Mouse (Mus musculus) kidney, adult 18-20 months (tissue): ENCODE measurements around the gene Bbs4.
A peak's percentile ranks its signal among the peaks of the same experiment; 100 is the strongest.
"Not testable (repeated sequence)": the region's sequence is repeated elsewhere in the genome, so short reads cannot be mapped to it uniquely, and the experiment has no call there.

Experiments used
- DNase-seq: peaks from one replicate; pipeline ENCODE4 v3.0.0; 2021

Gene Bbs4

DNA sequence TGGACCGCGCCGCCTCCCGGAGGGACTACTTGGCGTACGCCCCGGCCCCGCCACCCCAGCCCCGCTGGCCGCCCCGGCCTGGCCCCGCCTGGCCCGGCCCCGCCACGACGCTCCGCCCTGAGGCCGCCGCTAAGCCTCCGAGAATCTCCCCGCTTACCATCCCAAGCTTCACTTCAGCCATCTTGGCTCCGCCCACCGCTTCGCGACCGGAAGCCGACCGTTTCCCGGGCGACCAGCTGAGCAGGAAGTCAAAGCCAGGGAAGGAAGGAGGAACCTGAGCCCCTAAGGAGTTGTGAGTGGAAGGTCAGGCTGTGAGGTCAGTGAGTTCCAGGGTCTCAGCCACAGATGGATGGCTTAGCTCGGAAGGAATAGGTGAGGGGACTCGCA is at the start of gene Bbs4:
Gene Bbs4, minus strand, starts transcription at position 256 of the 387 bp plus-strand sequence.
- DNase-seq = peak; percentile 93

DNA sequence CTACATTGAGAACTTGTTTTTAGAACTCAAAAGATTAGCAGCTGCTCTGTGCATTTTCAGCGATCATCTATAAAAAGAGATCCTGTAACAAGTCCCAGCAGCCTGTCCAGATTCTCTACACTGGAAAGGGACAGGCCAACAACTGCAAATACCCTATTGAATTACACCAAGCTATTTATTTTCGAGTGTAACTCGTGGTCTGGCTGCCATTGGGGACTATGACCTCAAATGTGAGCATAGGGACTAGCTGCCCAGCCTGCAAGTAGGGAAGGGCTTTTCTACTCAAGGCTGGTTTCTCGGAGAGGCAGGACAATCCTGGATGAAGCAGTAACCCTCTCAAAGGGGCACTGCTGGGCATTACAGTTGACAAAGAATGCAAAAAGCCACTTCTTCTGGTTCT is 35.8 kb upstream of the Bbs4 start:
- no peak for DNase-seq

DNA sequence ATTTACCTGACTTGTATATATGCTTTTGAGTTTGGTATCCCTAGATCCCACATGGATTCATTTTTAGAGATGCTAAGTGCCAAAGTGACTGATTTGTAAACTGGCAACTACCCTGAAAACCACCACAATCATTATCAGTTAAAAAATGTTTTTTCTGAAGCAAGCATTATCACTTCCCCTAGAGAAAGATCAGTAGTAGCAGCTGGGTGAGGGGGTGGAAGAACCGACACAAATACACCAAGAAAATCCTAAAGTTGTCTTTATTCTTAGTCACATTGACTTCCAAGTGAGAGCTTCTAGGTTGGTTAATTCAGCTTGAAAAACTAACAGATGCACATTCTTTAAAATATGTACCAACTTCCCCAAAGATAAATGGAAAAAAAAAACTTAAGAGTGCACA is 35.0 kb upstream of the Bbs4 start:
- no peak for DNase-seq

DNA sequence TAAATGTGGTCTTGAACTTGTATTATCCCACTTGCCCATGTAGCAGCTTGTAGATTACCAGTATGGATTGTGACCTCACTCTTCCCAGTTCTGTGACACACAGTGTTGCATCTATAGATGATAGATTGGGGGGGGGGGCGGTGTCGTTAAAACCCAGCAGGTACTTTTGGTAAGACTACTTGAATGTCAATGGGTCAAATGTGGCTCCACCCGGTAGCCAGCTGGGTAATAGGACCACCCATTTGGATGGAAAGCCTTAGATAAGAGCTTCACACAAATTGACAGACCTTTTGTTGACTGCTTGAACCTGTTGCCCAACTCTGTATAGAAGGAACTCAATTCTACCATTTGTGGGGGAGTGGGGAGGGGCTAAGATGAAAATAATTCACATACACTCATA is 34.2 kb upstream of the Bbs4 start:
- DNase-seq = no peak

DNA sequence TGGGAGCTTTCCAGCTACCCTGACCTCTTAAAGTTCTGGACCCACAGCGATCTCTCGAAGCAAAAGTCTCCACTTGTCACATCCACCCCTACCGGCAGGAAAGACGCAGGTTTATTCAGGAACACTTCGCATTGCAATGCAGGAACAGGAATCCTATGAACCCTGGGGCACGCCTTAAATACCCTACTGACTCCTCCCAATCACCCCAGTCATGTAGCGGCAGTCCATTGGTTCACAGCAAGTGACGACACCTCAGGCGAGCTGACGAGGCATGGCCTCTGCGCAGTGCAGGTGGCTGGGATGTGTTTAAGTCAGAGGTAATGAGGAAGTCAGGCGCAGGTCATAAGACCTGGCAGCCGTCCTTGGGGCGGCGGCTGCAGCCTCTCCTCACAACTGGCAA is 22.3 kb upstream of the Bbs4 start:
- DNase-seq = no peak

DNA sequence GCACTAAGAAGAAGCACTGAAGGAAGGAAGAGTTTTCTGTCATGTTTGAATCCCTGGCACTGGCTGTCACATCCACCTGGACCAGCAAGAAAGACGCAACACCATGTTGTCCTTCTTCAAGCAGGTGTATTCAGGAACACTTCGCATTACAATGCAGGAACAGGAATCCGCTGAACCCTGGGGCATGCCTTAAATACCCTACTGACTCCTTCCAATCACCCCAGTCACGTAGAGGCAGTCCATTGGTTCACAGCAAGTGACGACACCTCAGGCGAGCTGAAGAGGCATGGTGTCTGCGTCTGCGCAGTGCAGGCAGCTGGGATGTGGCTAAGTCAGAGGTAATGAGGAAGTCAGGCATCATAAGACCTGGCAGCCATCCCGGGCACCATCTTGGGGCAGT is 16.3 kb upstream of the Bbs4 start:
- no peak for DNase-seq

DNA sequence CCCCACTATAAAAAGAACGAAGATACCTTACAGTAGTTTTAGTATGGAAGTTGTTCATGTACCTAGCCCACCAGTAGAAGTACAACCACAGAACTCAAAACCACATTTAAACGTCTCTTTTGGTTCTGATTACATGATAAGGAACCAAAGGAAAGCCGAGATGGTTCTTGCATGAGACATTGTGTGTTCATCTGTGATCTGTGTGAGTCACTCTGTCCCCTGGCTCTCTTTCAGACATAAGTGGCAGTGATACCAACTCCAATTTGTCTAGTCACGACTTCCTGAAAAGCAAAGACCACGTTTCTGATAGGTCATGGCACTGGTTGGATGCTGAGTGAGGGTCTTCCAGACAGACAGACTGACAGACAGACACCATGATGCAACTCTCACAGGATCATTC is 15.9 kb upstream of the Bbs4 start:
- DNase-seq = no peak

DNA sequence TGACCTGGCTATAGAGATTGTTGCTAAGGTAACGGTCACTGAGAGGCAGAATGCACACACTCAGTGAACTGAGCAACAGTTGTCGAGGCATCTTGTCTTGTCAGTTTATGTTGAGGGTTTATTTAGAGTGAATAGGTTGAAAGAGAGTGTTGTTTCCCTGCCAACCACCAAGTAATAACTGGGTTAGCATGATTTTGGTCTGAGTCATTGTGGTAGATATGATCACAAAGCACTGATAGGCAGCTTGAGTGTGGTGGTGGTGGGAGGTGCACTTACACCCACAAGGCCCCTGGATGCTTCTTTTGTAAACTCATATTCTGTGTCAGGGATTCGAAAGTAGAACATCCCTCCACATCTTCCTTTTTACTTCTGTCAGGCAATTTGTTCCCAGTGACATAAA is 7.2 kb upstream of the Bbs4 start:
- not testable (repeated sequence) for DNase-seq

DNA sequence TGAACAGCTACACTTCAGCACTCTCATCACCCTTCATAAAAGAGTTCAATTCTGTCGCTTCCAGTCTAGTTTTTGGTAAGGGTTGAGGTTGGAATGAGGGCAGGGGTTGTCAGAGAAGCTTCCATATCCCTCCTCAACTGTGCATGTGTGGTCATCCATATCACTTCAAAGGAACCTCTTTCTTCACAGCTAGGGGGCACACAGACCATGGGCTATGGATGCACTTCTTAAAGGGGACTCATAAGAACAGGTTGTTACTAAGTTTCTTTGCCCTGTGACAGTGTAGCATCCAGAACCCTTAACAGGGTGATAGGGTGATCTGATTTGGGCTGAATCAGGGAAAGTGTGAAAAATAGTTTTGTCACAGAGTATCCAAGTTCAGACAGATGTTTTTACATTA is 4.7 kb upstream of the Bbs4 start:
- DNase-seq = not testable (repeated sequence)

DNA sequence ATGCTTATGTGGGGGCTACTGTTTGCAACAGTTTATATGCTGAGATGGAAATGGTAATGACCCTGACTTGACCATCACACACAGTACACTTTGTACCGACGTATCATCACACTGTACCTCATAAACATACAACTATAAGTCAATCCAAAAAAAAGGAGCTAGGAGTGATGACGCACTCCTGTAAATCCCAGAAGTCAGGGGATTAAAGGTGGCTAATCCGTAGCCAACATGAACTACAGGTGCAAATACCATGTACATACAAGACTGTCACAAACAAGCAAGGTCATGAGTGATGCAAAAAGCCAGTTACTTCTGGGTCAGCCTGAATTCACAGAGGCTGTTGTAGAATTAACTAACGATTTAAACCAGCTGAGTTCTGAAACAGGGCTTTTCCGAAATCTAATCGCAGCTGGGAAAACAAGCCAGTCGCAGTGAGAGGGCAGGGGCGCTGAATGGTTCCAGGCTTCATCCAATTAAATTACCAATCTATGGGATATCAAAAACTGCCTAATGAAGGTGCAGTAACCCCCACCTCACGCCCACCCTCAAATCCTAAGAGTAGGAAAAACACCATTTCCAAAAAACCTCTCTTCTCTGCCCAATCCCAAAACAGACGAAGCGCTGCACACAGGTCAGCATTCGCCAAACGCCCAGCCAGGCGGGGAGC is 589 bp downstream of the Bbs4 start:
- DNase-seq = no peak

DNA sequence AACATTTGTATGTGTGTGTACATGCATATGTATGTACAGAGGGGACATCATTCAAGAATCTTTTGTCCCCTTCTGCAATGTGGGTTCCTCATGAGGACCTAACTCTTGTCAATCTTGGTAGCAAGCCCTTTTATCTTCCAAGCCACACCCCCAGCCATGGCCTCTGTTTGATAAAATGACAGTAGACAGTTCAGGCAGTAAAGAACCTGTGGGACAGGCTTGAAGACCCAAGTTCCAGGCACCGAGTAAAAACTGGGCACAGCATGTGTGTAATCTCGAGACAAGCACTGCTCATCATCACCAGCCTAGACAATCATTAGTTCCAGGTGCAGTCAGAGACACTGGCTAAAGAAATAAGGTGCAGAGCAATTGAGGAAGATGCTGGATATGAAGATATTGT is 7.1 kb downstream of the Bbs4 start:
- DNase-seq = no peak

DNA sequence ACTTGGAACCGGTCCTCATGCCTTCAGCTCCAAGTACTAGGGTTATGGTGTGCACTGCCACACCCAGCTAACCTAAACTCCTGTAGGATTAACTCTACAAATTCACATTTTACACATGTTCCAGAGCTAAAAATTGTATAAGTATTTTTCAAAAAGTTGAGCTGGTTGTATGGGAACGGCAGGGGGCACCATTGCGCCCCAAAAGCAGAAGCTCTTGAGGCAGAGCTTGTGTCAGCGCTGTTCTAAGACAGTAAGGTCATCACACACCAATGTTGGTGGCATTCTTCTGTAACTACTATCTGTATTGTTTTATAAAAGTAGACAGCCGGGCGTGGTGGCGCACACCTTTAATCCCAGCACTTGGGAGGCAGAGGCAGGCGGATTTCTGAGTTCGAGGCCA is 13.3 kb downstream of the Bbs4 start:
- peak; percentile 11 for DNase-seq

DNA sequence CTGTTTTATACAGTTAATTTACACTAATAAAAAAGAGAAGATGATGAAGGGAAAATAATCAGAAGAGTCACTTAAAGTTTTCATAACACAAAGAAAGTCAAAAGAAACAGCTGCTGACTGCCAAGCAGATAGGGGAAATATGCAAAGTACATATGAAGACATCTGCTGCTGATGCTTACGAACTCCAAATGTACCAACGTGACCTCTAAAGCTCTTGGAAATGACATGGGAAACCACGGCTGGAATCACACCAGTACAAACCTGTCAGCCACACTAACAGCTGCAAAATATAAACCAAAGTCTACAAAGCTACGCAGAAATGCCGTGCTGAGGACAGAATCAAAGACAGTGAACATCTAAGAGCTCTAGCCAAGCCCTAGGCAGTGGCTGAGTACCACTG is 14.2 kb downstream of the Bbs4 start:
- DNase-seq = no peak

DNA sequence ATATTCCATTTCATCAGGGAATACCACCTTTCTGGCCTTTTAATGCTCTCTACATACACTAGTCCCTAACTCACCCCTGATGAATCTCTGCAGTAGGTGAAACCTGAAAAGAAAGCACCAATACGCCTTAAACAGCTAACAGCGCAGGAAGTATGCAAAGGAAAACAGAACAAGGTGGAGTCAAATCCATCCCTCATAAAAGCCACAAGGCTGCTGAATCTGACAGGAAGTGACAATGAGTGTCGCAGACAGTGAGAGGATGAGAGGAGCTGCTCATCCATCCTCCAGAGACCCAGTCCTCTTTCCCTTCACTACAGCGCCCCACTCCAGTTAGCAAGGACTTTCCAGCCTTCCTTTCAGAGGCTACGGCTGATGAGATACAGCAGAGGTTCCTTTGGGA is 14.9 kb downstream of the Bbs4 start:
- DNase-seq = no peak

DNA sequence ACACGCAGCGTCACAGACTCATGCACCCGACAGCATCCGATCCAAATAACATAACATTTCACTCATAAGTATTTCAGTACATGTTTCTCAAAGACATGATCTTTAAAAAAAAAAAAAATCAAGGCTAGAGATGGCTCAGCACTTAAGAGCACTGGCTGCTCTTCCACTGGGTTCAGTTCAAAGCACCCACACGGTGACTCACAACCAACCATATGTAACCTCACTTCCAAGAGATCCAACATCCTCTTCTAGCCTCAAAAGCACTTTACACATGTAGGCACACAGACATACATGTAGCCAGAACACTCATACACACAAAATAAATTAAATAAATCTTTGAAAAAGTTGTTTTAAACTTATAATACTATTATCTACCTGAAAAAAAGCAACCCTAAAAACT is 15.4 kb downstream of the Bbs4 start:
- no peak for DNase-seq

DNA sequence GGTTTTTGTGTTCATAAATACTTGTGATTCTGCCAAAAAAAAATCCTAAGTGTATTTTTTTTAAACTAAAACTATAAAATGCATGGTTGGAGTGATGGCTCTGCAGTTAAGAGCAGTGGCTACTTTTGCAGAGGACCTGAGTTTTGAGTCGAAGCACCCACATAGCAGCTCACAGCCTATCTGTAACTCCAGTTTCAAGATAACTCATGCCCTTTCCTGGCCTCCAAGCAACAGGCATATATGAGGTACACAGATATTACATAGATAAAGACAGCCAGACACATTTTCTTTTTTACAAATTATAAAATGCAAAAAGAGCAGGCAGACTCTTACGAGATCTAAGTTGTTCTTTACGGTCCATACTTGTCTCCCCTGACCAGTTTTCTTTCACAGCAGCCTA is 16.8 kb downstream of the Bbs4 start:
- no peak for DNase-seq

DNA sequence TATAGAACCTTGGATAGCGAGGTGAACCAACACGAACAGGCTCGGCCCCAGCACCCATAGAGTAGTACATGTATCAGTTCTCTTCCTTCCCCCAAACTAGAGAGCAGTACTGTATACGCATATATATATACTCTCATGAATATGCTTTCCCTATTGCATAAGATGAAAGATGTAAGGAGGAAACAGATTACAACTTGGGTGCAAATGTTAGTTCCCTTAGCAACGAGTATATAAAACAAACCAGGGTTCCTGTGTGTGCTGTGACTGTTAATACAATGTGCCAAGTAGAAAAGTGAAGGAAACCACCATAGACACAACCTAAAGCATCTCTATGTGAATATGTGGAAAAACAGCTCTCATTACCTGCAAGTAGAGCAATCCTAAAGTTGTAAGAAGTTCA is 23.3 kb downstream of the Bbs4 start:
- no peak for DNase-seq

DNA sequence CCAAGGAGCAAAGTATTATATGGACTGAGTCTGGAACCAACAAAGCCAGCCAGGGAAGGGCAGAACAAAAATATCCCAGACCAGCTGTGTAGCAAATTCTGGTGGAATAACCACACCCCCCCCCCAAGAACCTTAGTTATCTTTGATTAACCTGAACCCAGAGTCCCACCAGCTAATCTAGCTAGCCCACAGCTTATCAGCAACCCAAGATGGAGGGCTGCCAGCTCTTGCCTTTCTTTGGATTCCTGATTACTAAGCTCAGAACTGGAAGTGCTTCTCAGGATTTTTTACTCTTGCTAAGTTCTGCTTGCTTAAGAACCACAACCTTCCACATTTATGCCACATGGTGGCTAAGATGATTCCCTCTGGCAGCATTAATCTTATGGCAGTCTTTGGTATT is 29.0 kb downstream of the Bbs4 start:
- DNase-seq = no peak

DNA sequence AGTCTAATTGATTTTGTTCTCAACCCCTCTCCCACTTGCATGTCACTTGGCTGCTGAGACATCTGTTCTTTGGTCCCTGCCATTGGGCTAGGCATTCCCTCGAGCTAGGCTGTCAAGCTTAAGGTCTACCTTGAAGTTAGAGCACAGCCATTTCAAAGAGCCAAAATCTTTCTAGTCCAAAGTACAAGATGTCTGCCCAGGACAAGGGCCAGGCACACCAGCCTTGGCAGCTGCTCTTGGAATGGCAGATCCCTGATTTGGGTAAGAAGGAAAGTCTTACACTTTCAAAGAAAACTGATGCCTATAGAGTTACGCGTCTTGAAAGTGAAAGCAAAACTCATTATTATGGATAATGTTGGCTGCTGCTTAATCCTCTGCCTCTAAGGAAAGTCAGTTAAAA is 37.1 kb downstream of the Bbs4 start:
- no peak for DNase-seq

DNA sequence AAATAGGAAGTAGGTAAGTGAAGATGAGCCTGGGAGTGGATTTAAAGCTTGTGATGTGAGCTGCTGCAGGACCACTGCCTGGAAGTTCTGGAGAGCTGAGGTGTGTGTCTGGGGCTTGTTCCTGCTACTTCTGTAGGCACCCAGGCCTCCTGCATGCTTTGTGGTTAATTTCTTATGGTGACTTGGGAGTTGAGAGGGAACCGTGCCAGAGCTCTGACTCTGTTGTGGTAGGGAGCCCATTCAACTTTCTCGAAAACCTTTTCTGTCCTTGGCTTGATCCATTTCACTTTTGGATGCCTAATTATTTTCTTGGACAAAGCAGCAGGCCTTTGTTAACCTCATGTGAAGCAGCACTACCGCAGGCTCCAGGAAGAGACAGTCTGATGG is 42.0 kb downstream of the Bbs4 start:
- DNase-seq = no peak

DNA sequence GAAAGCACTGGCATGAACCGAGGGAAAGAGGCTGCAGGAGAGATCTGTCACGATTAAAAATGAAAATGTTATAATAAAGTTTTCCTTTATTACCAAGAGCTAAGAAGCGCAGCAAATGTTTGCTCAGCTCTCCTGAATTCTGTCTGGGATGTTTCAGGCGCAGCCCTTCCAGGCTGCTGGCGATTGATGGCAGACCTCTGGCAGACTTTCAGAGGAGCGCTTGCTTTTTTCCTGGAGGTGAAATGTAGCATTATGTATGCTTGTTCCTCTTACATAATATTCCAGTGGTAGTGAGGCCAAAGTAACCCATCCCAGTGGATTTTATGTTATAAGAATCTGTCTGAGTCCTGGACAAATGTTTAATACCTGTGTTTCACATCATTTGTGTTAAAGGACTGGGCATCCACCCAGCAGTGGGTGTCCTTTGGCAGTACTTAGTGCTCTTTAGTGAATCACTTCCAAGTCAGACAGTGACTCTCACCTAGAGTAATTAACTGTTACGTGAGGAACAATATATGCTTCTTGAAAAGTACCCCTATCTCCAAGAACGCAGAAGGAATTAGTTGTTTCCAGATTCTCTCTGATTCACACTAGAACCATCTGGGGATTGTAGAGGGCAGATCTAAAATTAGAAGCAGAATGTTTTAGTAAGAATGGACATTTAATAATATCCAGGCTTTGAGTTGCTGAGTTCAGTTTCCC is 42.6 kb downstream of the Bbs4 start:
- DNase-seq = no peak

DNA sequence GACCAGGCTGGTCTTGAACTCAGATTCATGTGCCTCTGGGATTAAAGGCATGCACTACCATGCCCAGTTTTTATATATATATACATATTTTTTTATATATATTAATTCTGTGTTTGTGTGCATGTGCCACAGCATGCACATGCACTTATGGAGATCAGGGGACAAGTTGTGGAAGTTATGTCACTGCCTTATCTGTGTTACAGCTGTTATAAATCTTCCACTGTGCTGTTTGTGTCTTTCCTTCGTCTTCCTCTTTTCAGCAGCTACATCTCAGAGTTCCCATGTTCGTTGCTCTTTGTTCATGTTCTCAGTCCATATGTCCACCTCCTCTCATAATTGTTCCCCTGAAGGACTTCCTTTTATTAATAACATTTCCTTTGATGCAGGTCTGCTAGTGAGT is 45.4 kb downstream of the Bbs4 start:
- DNase-seq = no peak

DNA sequence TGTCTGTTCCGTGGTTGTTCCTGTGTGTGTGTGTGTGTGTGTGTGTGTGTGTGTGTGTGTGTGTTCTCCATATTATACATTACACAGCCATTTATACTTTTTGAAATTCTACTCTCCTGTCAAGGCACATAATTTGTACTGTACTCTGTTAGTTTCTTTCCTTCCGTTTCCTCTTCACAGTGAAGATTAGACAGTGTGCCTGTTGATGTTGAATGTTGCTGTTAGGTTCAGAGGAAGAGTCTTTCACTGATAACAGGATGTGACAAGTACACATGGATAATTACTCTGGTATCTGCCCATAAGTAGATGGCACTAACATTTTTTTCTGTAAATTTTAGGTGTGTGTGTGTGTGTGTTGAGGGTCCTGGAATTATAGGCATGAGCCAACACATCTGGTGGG is 56.9 kb downstream of the Bbs4 start:
- DNase-seq = no peak

DNA sequence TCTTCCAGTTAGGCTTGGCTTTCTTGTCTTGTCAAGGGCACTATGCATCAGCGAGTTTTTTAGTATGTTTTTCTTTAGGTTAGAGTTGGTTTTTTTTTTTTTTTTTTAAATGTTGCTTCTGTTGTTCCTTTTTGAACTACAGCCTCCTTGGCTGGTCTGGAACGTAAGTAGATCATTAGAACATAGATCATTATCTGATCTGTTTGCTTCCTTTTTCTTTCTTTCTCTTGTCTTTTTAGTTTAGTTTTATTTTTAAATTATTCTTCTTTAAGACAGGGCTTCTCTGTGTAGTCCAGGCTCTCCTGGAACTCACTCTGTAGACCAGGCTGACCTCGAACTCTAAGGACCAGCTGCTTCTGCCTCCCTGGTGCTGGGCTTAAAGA is 60.8 kb downstream of the Bbs4 start:
- DNase-seq = no peak
